Mouse (Mus musculus) MEL (cell line): ENCODE data around the gene Ccdc142. TPM values are rescaled to one million over a fixed set of nuclear protein-coding genes. Genes with fewer than 3 reads are reported as not detected.
A peak's percentile ranks its signal among the peaks of the same experiment; 100 is the strongest.

Experiments used
- DNase-seq: peaks from one replicate; pipeline ENCODE4 v3.0.0; 2011; ENCODE audit warnings: low read depth, low spot score
- H3K27ac ChIP-seq: 2 replicates; pipeline ENCODE4 v1.5.1; 2012; ENCODE audit warnings: low read depth, mild to moderate bottlenecking, control low read depth, low read length, moderate library complexity; ENCODE audit not compliant: control insufficient read depth
- H3K27me3 ChIP-seq, 2 experiments: fragments of 150-350 bp in 1 of 2; sonication (generic) in 1 of 2; 2 replicates each; pipeline ENCODE4 v1.6.1; 2012; ENCODE audit warnings: low read length in 2 of 2, mild to moderate bottlenecking in 2 of 2, improper control_type of control experiment in 1 of 2, moderate library complexity in 1 of 2; ENCODE audit not compliant: insufficient read depth in 2 of 2, control insufficient read depth in 1 of 2
- H3K36me3 ChIP-seq, 2 experiments: 2 replicates each; pipeline ENCODE4 v1.6.1; 2012 to 2014; ENCODE audit warnings: low read length in 2 of 2, improper control_type of control experiment in 1 of 2, inconsistent platforms in 1 of 2, mild to moderate bottlenecking in 1 of 2; ENCODE audit not compliant: insufficient read depth in 2 of 2, control insufficient read depth in 1 of 2
- H3K4me1 ChIP-seq, 2 experiments: fragments of 150-350 bp in 1 of 2; sonication (generic) in 1 of 2; 2 replicates each; pipeline ENCODE4 v1.6.1; 2012; ENCODE audit warnings: low read length in 2 of 2, improper control_type of control experiment in 1 of 2, mild to moderate bottlenecking in 1 of 2; ENCODE audit not compliant: insufficient read depth in 2 of 2, control insufficient read depth in 1 of 2
- H3K4me3 ChIP-seq, 2 experiments: fragments of 150-350 bp in 1 of 2; sonication (generic) in 1 of 2; 2 replicates each; pipeline ENCODE4 v1.5.1; 2012; ENCODE audit warnings: low read depth in 2 of 2, low read length in 2 of 2, mild to moderate bottlenecking in 2 of 2, moderate library complexity in 2 of 2, control low read depth in 1 of 2, improper control_type of control experiment in 1 of 2; ENCODE audit not compliant: control insufficient read depth in 1 of 2, insufficient read depth in 1 of 2
- H3K79me2 ChIP-seq: 2 replicates; pipeline ENCODE4 v1.6.1; 2012; ENCODE audit warnings: mild to moderate bottlenecking, low read length, moderate library complexity; ENCODE audit not compliant: control insufficient read depth, poor library complexity, insufficient read depth
- H3K9ac ChIP-seq: 2 replicates; pipeline ENCODE4 v1.6.1; 2012; ENCODE audit warnings: low read depth, mild to moderate bottlenecking, control low read depth, low read length, moderate library complexity; ENCODE audit not compliant: control insufficient read depth, poor library complexity, severe bottlenecking
- H3K9me3 ChIP-seq: fragments of 150-350 bp; sonication (generic); replicated peaks from 2 replicates; pipeline ENCODE4 v1.6.1; 2012; ENCODE audit warnings: mild to moderate bottlenecking, low read length, improper control_type of control experiment, moderate library complexity; ENCODE audit not compliant: insufficient read depth
- CHD2 ChIP-seq: IDR thresholded peaks from 2 replicates; pipeline ENCODE4 v1.6.1; 2011; ENCODE audit warnings: low read length, improper control_type of control experiment
- ETS1 ChIP-seq: IDR thresholded peaks from 2 replicates; pipeline ENCODE4 v1.6.1; 2012; ENCODE audit warnings: low read depth, mild to moderate bottlenecking, inconsistent platforms, low read length, improper control_type of control experiment, moderate library complexity
- HCFC1 ChIP-seq: IDR thresholded peaks from 2 replicates; pipeline ENCODE4 v1.6.1; 2012; ENCODE audit warnings: low read depth, mild to moderate bottlenecking, inconsistent platforms, low read length, improper control_type of control experiment, moderate library complexity
- KAT2A ChIP-seq: conservative IDR thresholded peaks from 2 replicates; pipeline ENCODE4 v1.6.1; 2012; ENCODE audit warnings: low read depth, low read length, improper control_type of control experiment, inconsistent platforms
- POLR2A ChIP-seq, 2 experiments: IDR thresholded peaks; 2 replicates each; pipeline ENCODE4 v1.6.1; 2011 to 2012; ENCODE audit warnings: low read length in 2 of 2, mild to moderate bottlenecking in 2 of 2, control low read depth in 1 of 2, improper control_type of control experiment in 1 of 2, low read depth in 1 of 2, moderate library complexity in 1 of 2; ENCODE audit not compliant: control insufficient read depth in 1 of 2, insufficient read depth in 1 of 2, poor library complexity in 1 of 2
- POLR2AphosphoS2 ChIP-seq: IDR thresholded peaks from 2 replicates; pipeline ENCODE4 v1.6.1; 2011; ENCODE audit warnings: low read length, improper control_type of control experiment
- ZC3H11A ChIP-seq: IDR thresholded peaks from 2 replicates; pipeline ENCODE4 v1.6.1; 2012; ENCODE audit warnings: low read depth, mild to moderate bottlenecking, inconsistent platforms, low read length, improper control_type of control experiment
- ZMIZ1 ChIP-seq: IDR thresholded peaks from 2 replicates; pipeline ENCODE4 v1.6.1; 2012; ENCODE audit warnings: low read depth, mild to moderate bottlenecking, inconsistent platforms, low read length, improper control_type of control experiment, moderate library complexity
- ZNF384 ChIP-seq: IDR thresholded peaks from 2 replicates; pipeline ENCODE4 v1.6.1; 2012; ENCODE audit warnings: low read depth, mild to moderate bottlenecking, inconsistent platforms, low read length, improper control_type of control experiment
- polyA plus RNA-seq, 2 experiments: library from polyadenylated mRNA; stranded (reverse) in 1 of 2; unstranded in 1 of 2; fragments of >175 nt in 1 of 2; fragments of >200 nt in 1 of 2; gene quantifications; 2 replicates each; pipeline versions ENCODE4 v1.2.1 to v1.2.4; 2012; ENCODE audit warnings: low replicate concordance in 2 of 2, low read depth in 1 of 2; ENCODE audit not compliant: insufficient read length in 2 of 2, insufficient read depth in 1 of 2, missing spikeins in 1 of 2
- total RNA-seq: library from RNA; depleted of rRNA; stranded (reverse); fragments of 300-350 nt; gene quantifications from 2 replicates; pipeline ENCODE4 v1.2.3, GENCODE M21; 2012

Ccdc142 gene
- total and polyA plus RNA-seq, 3 experiments, result 2.2 to 5.1 TPM; not detected in 1

GRCm38 (mm10) chr6:83057790-83058189, 43.6 kb upstream of the Ccdc142 start, which contains the start of gene Dqx1:
Gene Dqx1, plus strand, starts transcription at chr6:83057844.
- TF ChIP-seq ZMIZ1 (0 out of 2 replicates have a peak, but pooled peaks have one; percentile 29), HCFC1 (peak; percentile 88), POLR2A (IDR thresholded peaks at IDR 0.05; ENCODE audit: control insufficient read depth in 1 of 2, insufficient read depth in 1 of 2, low read depth in 1 of 2, low read length in 2 of 2, poor library complexity in 1 of 2) (peak in 1 of 2 experiments; percentile 25; a peak in 1 of 4 replicates), ZNF384 (no peak)
- Histone ChIP-seq H3K27me3 (no peaks in the 10 kb centered on the region), H3K9ac (no peak within 1 kb of the TSS), H3K79me2 (peaks cover 36% of the 10 kb centered on the region), H3K9me3 (no peaks in the 10 kb centered on the region), H3K4me3 (no peak within 1 kb of the TSS), H3K36me3 (peaks cover 0 to 7% of the 10 kb centered on the region in 2 experiments; a peak in 3 of 4 replicates), H3K27ac (no peak within 1 kb of the TSS), H3K4me1 (peaks cover 0 to 12% of the 10 kb centered on the region in 2 experiments; a peak in 3 of 4 replicates)
- DNase-seq, result peak; percentile 46

GRCm38 (mm10) chr6:83058725-83059124, 42.7 kb upstream of the Ccdc142 start:
- DNase-seq, result no peak
- peaks cover 0 to 11% of the 10 kb centered on the region in 2 experiments; a peak in 3 of 4 replicates for H3K4me1 ChIP-seq
- H3K4me3 ChIP-seq, result no peak overlapping the region
- H3K27ac ChIP-seq, result no peak overlapping the region
- H3K27me3 ChIP-seq, result no peaks in the 10 kb centered on the region
- peaks cover 0 to 6% of the 10 kb centered on the region in 2 experiments; a peak in 3 of 4 replicates for H3K36me3 ChIP-seq
- H3K9me3 ChIP-seq, result no peaks in the 10 kb centered on the region
- H3K79me2 ChIP-seq, result peaks cover 27% of the 10 kb centered on the region
- TF ChIP-seq ZC3H11A, result no peak
- TF ChIP-seq POLR2AphosphoS2, result 0 out of 2 replicates have a peak, but pooled peaks have one; percentile 8
- no peak overlapping the region for H3K9ac ChIP-seq

- TF ChIP-seq KAT2A (no peak), CHD2 (no peak), POLR2AphosphoS2 (no peak)
- H3K9ac ChIP-seq, result no peak overlapping the region
- no peak overlapping the region for H3K4me3 ChIP-seq
- H3K9me3 ChIP-seq, result no peaks in the 10 kb centered on the region
- DNase-seq, result no peak
- no peaks in the 10 kb centered on the region for H3K4me1 ChIP-seq
- H3K27me3 ChIP-seq, result no peaks in the 10 kb centered on the region
- H3K79me2 ChIP-seq, result no peaks in the 10 kb centered on the region
- no peak overlapping the region for H3K27ac ChIP-seq
- no peaks in the 10 kb centered on the region for H3K36me3 ChIP-seq
These were observed 35.4 kb upstream of the Ccdc142 start for GRCm38 (mm10) chr6:83065995-83066394.

- no peaks in the 10 kb centered on the region for H3K9me3 ChIP-seq
- H3K9ac ChIP-seq, result no peak overlapping the region
- DNase-seq, result no peak
- no peak overlapping the region for H3K27ac ChIP-seq
- no peak overlapping the region for H3K4me3 ChIP-seq
- H3K4me1 ChIP-seq, result no peaks in the 10 kb centered on the region
- no peaks in the 10 kb centered on the region for H3K27me3 ChIP-seq
- H3K79me2 ChIP-seq, result no peaks in the 10 kb centered on the region
- TF ChIP-seq ETS1 (no peak), POLR2AphosphoS2 (no peak), ZNF384 (no peak)
- H3K36me3 ChIP-seq, result no peaks in the 10 kb centered on the region
These were observed 35.0 kb upstream of the Ccdc142 start for GRCm38 (mm10) chr6:83066441-83066840.
